Mouse (Mus musculus): ENCODE measurements around the gene Rfx8.
A peak's percentile ranks its signal among the peaks of the same experiment; 100 is the strongest.
"Not testable (repeated sequence)": the region's sequence is repeated elsewhere in the genome, so short reads cannot be mapped to it uniquely, and the experiment has no call there.

Rfx8 gene

DNA sequence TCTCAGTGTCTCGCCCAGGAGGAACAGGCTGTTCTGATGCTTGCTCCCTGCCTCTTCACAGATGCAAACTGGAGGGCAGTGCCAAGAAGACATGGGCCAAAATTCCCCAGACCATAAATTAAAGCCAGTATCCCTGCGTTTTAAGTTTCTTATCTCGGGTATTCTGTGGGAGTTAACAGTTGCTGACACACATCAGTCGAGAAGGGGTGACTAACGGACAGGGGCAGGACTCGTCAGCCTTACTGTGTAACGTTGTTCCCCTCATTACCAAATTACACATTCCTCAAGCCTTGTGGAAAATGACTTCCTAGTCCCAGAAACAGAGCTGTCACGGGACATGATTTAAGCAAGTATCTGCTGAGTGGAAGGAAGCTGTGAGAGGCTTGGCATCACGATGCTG is 33.5 kb downstream of the Rfx8 start:
- DNase-seq, result no peak

DNA sequence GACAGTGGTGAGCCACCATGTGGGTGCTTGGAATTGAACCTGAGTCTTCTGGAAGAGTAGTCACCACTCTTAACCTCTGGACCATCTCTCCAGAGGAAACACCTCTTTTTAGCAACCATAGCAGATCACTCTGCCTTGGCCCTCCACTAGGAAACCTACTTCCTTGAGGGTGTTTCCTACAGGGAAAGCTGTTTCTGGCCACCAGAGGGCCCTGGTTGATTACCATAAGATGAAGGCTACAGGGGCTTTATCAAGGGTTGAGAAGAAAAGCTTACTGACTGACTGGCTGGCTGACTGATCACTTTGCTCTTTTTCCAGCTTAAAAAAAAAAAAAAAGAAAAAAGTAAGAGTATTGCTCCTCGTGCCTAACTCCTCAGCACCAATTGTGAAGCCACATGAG is 35.0 kb downstream of the Rfx8 start:
- peak; percentile 86 for DNase-seq

DNA sequence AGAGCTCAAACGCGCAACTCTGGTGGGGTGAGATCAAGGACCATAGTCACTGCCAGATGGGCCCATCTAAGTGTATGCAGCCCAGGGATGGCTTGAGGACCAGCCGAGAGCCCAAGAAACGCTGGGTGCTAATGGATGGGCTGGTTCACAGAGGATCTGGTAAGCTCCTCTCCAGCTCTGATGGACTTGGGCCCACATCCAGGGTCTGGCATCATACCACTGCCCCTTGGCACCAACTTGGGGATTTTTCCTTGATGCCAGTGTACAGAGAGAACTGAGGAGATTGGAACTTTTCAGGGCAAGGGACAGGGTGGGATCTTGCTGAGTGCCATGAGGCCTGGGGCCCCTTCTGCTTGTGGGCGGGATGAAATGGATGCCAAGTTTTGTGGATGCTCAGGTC is 39.2 kb downstream of the Rfx8 start:
- no peak for DNase-seq

DNA sequence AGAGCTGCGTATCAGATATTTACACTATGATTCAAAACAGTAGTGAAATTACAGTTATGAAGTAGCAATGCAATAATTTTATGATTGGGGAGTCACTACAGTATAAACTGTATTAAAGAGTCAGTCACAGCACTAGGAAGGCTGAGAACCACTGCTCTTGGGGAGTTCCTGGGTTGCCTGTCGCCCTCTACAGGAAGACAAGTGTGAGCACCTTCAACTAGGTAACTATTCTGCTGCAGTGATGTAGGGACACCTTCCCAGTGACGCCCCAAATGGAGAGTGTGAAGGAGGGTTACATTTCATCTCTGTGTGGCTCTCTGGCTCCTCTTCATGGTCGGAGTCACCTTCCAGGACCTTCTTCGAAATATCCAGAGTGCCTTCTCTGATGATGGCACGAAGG is 40.3 kb downstream of the Rfx8 start:
- DNase-seq, result peak; percentile 23

DNA sequence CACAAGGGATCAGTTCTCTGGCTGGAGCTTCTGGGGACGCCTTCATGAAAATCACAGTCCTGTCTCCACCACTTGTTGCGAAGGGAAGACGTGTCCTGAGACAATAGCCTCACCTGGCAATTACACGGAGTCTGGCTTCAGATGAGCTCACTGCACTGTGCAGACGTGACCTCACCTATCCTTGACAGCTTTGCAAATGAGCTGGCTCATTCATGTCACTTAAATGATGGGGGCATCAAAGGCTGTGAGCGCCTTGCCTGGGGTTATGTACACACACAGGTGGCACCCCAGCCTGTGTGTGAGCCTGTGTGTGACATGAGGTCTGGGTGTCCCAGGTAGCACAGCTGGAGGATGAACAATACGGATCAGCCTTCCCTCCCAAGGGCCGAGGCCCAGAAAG is 41.9 kb downstream of the Rfx8 start:
- DNase-seq, result no peak

DNA sequence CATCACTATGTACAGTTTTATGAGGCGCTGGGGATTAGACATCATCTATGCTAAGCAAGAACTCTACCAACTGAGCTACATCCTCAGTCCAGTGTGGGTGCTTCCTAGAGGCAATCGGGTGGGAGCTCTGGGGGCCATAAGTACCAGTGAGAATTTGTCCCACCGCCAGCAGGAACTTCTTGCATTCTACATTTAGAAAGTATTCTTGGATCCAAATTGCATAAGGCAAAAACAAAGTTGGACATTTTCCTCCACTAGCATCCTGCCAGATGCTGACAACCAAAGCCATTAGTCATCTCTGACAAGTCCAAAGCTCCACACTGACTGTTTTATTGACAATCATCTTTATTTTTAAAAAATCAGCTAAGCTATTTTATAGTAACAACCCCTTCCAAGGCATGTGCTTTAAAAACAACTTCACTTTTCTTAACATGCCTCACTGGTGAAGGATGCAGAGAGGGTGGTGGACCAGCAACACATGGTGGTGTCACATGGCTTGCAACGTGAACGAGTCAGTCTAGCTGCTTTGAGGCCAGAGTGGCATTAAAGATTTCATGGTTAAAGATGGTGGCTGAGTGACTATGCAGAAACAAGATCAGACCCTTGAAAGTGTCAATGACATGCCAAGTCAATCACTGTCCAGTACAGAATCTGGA is 44.4 kb downstream of the Rfx8 start:
- DNase-seq, result no peak

DNA sequence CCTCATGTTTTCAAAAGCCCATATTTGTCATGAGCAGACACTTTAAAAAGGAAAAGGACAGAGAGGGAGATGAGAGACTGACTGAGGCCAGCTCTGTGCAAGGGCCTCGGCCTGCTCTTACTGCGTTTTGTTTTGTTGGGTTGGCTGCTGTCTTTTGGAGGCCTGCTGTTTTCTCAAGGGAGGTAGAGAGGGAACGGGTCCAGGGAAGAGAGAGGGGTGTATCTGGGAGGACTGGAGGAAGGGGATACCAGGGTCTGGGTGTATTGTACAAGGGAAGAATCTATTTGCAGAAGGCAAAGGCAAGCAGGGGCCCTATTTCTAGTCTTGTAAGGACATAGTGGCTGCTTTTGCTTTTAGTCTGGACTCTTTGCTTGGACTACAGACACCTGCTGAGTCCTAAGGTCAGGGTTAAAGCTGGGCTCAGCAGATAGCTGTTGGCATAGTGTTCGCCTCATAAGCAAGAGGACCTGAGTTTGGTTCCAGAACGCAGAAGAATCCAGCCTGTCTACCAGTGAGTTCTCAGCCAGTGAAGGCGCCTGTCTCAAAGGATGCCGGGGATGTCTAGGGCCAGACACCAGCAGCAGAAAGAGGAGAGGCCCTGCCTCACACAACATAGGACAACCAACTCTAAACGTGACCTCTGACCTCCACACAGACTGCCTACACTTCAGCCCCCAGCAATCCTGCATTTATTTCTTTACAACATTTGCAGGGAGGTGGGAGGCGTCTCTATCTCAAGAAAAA is 48.3 kb downstream of the Rfx8 start:
- no peak for DNase-seq

DNA sequence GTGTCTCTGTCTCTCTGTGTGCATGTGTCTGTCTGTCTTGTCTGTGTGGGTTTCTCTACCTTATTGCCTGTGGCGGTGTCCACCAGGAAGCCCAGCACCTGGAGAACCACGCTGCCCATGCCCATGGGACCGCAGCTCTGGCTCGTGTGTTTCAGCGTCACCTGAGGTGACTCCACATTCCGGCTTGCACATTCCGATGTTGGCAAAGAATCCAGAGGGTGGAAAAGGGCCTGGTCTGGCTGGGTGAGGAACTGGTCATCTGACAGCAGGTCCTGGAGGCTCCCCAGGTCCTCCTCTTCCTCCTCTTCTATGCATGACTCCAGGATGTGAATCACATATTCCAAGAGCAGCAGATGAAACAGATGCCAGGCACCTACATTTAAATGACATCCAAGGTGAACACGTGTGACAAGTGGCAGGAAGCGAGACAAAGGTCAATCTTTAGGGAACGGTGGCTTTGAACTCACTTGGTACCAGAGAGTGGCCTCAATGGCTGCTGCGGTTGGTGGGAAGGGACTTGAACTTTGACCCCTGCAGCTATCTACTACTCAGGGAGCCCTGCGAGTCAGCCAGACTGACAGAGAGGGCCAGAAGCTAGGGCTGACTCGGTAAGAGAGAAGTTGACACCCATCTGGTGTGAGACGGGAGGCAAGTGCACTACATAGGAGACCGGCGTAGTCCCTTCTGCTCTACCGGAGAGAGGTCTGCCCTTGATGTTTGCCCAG is 50.4 kb downstream of the Rfx8 start:
- no peak for DNase-seq

DNA sequence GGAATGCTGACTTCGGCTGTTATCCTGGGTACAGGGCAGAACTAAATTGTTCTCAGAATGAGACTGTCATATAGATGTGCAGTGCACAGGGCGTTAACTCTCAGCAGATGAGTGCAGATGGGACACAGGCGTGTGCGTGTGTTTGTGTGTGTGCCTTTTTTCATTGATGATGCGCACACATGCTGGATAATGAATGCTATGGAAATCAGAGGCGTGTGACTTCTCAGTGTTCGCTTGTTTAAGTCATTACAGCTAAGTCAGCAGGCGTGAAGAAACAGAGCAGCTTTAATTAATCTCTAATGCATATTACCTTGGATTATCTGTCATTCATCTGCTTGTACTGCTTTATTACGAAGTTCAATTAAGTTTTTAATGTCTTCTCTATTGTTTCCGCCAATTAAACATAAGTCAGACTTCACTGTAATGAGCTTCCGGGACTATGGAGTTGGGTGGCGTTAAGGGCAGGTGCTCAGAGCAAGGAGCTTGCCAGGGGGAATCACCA is 54.0 kb downstream of the Rfx8 start:
- no peak for DNase-seq

DNA sequence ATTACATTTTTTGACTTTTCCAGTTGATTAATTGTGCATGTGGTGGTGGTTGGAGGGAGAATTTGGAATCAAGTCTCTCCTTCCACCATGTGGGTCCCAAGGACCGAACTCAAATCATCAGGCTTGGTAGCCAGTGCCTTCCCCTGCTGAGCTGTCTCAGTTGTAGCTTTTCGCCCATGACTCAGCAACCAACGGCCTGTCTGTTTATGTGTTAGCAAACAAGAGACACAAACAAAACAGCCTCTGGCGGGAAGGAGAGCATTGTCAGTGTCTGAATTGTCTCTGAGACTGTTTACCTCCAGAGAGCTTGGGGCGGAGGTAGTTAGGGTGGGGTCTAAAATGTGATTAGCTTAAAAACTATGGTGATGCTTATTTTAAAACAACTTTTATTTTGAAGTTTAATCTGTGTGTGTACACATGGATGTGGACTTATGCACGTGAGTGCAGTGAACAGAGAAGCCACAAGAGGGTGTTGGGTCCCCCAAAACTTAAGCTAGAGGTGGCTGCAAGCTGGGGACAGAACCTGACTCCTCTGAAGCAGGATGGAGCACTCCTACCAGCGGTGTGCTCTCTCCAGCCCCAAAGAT is 56.7 kb downstream of the Rfx8 start:
- no peak for DNase-seq

DNA sequence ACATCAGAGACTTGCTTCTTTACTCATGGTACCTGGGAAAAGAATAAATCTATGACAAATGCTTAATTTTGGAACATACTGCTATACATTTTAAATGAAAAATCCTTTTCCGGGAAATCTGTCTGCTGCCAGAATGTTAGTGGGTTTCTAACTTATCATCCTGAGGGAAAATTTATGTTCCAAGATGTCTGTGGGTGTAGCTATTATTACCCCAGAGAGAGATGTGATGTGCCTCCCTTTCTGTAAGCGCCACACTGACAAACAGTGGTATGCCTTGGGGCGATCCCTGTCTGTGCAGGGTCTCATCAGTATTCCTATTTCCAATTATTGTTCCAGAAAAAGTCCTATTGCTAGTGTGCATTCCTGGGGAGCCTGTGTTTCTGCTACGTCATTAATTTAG is 57.7 kb downstream of the Rfx8 start:
- DNase-seq, result no peak

DNA sequence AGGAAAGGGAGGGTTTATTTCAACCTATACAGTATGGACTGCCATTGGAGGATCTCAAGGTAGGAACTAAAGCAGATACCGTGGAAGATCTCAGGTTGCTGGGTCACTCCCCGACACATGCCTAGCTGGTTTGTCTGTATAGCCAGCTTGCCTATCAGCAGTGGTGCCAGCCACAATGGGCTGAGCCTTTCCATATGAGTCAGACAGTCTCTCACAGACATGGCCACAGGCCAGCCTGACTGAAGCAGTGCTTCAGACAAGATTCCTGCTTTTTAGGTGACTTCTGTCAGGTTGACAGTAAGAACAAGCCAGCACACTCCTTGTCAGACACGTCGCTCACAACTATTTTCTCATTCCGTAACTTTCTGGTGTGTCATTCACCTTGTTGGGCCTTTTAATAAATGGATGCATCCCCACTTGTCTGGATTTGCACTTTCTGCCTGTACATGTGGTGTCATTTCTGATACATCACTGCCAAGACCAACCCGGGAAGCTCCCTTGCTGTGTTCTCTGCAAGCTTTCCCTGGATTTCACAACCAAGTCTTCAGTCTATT is 63.7 kb downstream of the Rfx8 start:
- no peak for DNase-seq

DNA sequence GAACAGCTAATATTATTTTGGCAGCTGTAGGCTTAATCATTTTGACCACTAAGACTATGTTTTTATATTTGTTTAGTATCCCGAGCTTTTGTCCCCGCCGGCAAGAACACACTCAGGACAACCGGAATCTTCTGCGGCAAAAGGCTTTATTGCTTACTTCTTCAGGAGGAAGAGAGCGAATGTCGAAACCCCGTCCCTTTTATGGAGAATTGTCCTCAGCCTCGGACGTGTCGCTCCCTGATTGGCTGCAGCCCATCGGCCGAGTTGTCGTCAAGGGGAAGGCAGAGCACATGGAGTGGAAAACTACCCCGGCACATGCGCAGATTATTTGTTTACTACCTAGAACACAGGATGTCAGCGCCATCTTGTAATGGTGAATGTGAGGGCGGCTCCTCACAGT is 65.9 kb downstream of the Rfx8 start:
- not testable (repeated sequence) for DNase-seq

DNA sequence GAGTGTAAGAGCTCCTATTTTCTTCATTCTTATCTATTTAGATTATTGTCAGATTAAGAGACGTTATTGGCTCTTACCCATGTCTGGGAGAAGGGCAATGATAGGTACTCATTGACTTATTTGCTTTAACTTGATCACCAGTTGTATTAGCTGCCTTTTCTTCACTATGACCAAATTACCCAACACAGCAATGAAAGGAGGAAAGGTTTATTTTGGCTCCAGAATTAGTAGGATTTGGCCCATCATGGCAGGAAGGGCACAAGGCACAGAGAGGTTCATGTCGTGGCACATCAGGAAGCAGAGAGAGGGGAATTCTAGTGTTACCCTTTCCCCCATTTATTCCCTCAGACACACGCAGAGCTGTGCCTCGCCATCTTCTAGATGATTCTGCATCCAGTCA is 67.8 kb downstream of the Rfx8 start:
- no peak for DNase-seq

DNA sequence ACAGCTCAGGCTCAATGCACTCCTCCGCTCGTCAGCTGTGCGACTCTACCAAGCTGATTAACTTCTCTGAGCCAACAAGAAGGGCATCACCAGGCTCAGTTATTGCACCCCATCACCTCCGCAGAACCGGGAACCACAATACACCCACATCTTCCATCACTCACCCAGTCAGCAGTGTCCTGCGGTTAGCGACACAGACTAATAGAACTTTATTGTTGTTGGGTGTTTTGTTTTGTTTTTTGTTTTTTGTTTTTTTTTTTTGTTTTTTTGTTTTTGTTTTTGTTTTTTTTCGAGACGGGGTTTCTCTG is 69.6 kb downstream of the Rfx8 start, which contains the start of gene Creg2:
Gene Creg2 (minus strand): TSS at position 234 of the 308 bp plus-strand sequence.
- no peak for DNase-seq

DNA sequence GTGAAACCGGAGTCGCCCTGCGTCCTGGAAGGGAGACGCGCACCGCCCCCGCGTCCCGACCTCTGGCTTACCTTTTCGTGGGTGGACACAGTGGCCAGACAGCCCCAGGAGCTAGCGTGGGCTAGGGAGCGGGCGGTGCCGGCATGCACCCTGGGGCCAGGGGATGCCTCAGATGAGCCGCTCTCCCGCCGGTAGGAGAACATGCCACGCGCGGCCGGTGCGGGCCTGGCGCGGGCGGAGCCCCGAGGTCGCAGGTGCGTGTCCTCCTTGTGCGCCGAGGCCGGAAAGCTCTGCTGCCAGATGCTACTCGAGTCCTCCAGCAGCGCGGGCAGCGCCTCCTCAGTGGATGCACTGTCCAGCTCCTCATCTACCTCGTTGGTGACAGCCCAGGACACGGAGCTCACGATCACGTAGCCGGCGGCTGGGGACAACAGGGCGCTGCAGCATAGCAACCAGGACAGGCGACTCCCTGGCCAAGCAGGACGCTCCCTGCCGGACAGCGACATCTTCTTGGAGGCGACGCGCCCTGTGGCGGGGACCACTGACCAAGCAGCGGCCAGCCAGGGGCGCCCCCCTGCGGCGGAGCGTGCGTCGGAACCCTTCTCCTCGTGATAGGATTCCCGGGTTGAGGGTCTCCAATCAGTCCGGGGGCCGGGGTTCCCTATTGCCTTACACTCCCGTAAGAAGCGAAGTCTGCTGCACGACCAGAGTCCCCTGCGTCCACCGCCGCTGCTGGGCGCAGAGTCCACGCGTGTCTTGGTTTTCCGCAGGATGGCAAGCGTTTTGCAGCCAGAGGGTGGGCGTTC is 70.2 kb downstream of the Rfx8 start:
- peak; percentile 19 for DNase-seq

DNA sequence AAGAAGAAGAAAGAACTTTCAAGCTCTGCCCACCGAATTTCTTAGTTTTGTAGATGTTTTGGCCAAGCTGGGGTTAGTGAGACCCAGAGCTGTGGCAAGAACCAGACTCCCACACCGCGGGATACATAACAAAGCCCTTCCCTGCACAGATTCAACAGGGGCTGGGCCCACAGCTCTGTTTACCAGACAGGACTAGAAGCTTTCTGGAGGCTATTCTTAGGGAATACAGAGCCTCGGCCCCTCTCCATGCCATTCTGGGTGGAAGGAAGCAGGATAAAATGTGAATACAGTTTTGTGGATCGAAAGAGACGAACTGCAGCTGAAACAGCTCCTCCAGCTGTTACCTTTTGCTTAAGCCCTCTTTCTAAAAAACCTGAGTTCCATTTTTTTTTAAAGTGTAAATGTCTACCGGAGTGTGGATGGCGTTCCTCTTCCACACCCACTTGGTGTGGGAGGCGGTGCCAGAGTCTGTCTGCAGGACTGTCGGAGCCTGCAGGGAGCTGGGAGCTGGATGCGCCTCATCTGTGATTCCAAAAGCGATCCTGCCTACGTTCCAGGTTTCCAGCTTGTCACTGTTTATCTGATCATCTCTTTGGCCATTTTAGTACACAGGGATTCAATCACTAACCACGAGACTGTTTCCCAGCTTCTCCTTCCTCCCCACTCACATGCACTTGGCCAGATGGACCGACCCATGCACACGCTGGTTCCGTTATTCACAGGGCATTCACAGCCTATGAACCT is 70.9 kb downstream of the Rfx8 start:
- DNase-seq, result no peak

DNA sequence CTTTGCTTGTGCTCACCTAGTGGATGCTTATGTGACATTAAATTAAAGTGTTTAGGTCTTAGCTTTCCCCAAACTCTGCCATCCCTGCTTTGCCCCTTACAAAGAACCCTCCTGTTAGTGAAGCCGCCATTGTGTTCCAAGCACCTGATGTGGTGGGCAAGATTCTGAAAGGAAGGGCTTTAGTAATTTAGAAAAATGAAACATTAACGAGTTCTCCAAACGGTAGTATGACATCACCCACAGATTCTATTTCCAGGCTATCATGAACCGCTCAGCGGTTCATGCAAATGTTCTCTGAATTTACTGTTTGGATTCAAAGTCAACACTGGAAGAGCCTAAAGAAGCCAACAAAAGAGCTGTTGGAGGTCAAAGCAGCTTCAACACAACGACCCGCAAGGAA is 72.2 kb downstream of the Rfx8 start:
- no peak for DNase-seq

DNA sequence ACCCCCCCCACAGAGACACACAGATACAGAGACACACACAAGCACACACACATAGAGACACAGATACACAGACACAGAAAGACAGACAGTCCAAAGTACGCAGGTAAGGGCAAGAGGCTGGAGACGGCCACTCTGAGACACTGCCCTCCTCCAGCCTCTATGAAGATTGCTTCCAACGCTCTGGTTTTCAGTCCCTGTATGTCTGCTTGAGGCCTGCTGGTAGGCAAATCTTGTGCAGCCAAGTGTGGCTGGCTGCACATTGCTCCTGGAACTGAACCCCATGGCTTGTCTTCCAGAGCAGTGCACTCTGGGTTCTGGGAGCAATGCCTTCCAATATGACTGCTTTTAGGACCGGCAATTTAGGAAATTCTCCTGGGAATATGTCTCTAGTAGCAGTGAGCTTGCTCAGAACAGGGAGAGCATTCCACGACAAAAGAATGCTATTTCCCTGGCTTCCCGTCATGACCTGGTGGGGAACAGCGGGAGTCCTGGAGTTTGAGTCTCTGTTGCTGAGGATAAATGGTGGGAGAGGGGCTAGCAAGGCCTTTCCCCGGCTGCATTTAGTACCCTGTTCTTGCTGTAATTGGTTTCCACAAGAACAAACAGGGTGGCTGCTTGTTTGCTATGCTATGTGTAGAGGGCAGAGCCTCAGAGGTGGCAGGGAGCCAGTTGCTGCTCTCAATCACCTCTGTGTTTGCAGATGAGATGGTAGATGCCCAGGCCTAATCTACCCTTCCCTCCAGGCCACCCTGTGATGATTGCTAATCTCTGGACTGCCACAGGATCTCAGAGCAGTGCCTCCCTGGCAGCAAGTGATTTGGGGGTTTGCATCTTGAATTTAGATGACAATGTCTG is 74.7 kb downstream of the Rfx8 start:
- no peak for DNase-seq

DNA sequence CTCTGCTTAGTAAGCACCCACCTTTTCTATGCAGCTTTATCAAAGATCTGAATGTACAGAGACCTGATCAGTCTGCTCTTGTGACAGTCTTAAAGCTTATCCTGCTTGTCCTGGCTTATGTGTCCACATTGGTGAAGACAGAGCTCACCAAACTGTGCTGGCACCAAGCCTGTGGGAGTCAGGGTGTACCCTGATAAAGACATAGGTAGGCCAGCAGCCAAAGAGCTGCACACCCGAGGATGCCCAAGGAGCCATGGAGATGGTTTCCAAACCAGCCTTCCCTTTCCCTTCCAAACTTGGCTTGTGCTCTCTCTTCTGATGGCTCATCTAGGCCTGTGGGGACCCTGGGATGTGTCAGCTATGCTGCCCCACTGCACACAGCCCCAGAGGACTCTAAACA is 76.5 kb downstream of the Rfx8 start:
- no peak for DNase-seq

DNA sequence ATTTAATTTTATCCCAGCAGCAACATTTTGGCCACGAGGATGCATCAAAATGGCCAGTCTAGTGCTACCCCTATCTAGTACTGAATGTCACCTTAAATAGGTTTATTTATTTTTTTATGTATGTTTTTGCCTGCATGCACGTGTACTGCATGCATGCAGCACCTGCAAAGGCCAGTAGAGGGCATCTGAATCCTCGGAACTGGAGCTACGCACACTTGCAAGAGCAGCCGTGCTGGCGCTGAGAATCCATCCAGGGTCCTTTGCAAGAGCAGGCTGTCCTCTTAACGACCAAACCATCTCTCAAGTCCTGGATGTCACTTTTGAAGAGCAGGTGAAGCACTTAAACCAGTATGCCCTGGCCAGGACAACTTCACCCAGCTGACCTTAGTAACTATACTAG is 79.1 kb downstream of the Rfx8 start:
- DNase-seq, result no peak
